Mouse (Mus musculus) inflammation-experienced regulatory T-cells, adult 6 months (primary cell): Measurements from ENCODE around the gene Map3k4. TPM values are rescaled to one million over a fixed set of nuclear protein-coding genes. Genes with fewer than 3 reads are reported as not detected.

Source experiments
- ATAC-seq: one replicate; pipeline ENCODE4 v1.8.0; 2017
- polyA plus RNA-seq, 3 experiments: library from polyadenylated mRNA; unstranded; fragments of 100-300 nt; shearing (Covaris generic); gene quantifications; one replicate each; pipeline ENCODE4 v1.2.1; 2017

Gene Map3k4
- polyA plus RNA-seq, 3 experiments from 2014 or later, result 10.6 to 11.7 (median 10.8) TPM

GRCm38 (mm10) chr17:12179766-12180165 is 138.8 kb downstream of the Map3k4 start:
- ATAC-seq, result no peak

- ATAC-seq, result no peak
These were observed 139.3 kb downstream of the Map3k4 start for GRCm38 (mm10) chr17:12179339-12179738.

Other genes starting within 250 kb of the Map3k4 start
- gene Agpat4, start 200.1 kb downstream of the Map3k4 start, polyA plus RNA-seq, result 10 to 100 TPM; 10.6 to 35.9 (median 14.9) TPM
- gene Plg, start 59.8 kb upstream of the Map3k4 start, polyA plus RNA-seq, result not detected
- under 1 TPM in 1 of 3 experiments, not detected in 2; 0.08 TPM for gene Slc22a3, start 188.9 kb upstream of the Map3k4 start, polyA plus RNA-seq